Mouse (Mus musculus): Measurements from ENCODE around the gene Gm49354.

DNA sequence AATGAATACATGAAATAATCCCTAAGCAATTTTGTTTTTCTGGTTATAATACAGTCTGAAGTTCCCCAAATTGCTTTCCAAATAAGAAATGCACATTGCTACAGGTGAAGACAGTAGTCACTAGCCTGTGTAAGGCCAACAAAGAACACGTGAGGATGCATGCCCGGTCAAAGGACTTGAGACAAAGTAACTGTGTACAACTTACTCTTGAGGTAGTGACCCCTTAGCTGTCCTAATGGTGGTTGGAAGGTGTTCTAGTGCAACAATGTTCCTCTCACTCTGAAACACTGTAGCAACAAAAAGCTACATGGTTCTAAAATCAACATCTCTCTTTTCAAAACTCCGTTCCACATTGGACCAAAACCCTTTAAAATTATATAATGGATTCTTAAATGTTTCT, 29.5 kb upstream of the Gm49354 start:
- TF ChIP-seq POLR2A (IDR thresholded peaks at IDR 0.05; ENCODE audit: low read depth, low read length), result no peak
- no peak for TF ChIP-seq CTCF (conservative IDR thresholded peaks at IDR 0.05; ENCODE audit: insufficient read depth, insufficient read length, low read depth, low read length)

Measured in kidney, adult 2 months (tissue).